Mouse (Mus musculus) urinary bladder, postnatal 10 days (tissue): Measurements from ENCODE around the gene Klhl42.
A peak's percentile ranks its signal among the peaks of the same experiment; 100 is the strongest.

ENCODE experiments used
- DNase-seq: peaks from one replicate; pipeline ENCODE4 v3.0.0; 2022; ENCODE audit warnings: low spot score

The Klhl42 gene

DNA sequence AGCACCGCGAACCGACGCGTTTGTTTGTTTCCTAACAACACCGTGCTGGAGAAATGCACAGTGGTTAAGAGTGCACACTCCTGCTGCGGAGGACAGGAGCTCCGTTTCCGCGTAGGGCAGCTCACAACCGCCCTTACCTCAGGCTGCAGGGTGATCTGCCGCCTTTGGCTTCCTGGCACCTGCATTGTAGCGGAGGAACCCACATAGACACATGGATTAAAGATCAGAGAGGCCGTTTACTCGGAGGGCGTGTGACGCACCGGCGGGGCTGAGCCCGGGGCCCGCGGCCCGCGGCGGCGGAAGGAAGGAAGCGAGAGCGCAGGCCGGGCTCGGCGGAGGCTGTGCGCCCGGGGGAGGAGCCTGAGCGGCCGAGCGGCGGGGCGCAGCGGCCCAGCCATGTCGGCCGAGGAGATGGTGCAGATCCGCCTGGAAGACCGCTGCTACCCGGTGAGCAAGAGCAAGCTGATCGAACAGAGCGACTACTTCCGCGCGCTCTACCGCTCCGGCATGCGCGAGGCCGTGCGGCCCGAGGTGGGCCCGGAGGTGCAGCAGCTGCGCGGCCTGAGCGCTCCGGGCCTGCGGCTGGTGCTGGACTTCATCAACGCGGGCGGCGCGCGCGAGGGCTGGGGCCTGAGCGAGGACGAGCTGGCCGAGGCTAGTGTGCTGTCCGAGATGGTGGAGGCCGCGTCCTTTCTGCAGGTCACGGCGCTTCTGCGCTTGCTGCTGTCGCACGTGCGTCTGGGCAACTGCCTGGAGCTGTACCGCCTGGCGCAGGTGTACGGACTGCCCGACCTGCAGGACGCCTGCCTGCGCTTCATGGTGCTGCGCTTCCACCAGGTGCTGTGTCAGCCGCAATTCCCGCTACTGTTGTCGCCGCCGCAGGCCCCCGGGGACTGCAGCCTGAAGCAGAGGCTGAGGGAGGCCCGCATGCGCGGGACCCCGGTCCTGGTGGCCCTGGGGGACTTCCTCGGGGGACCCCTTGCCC, at the start of gene Klhl42:
Gene Klhl42 (plus strand): TSS at position 244 of the 985 bp plus-strand sequence.
- DNase-seq, result no peak

DNA sequence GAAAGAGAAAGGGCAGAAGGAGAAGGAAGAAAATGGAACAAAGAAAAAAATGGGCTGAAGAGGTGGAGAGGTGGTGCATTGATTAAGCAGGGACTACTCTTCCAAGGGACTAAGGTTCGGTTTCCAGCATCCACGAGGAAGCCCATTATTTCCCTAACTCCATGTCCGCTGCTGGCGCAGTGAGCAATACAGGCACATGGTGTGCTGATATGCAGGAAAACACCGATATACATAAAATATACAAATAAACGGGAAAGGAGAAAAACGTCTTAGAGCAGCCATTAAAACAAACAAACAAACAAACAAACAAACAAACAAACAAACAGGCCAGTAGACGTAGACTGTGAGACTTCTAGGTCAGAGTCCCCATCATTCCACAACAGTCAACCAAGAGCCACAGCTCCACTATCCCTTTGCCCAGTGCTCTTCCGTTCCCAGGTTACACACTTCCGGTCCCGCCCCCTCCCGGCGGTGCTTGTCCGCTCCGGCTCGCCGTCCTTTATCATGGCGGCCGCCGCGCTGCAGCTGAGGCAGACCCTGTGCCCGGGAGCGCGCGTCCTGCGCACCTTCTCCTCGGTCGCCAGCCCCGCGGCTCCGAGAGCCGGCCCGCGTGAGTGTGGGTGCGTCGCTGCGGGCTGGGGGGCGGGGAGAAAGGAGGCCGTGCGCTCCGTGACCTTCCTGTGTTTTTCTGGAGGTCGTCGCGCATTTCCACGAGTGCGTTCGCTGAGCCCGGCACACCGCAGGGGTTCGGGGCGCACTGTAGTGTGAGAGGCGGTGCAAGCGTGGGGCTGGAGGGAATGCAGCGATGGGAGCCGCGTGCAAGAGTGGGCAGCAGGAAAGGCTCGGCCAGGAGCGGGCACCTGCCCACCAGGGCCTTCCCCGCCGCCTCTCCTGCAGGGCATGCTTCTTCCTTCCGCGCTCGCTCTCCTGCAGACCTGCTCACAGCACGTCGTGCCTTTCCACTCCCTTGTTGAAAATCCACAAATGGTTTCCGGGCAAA, 48.6 kb upstream of the Klhl42 start, which contains the start of gene Mrps35:
Gene Mrps35 (plus strand): TSS at position 474 of the 1,000 bp plus-strand sequence.
- peak; percentile 54 for DNase-seq

GRCm38 (mm10) chr6:147043633-147044032, 47.5 kb upstream of the Klhl42 start:
- DNase-seq, result no peak

- DNase-seq, result no peak
These were observed 41.9 kb upstream of the Klhl42 start for GRCm38 (mm10) chr6:147049239-147049805.

GRCm38 (mm10) chr6:147051666-147052065, 39.5 kb upstream of the Klhl42 start:
- no peak for DNase-seq

GRCm38 (mm10) chr6:147052440-147052839, 38.7 kb upstream of the Klhl42 start:
- DNase-seq, result no peak

- DNase-seq, result no peak
These were observed 37.2 kb upstream of the Klhl42 start for GRCm38 (mm10) chr6:147053785-147054646.

GRCm38 (mm10) chr6:147055374-147055977, 35.7 kb upstream of the Klhl42 start:
- DNase-seq, result no peak

DNA sequence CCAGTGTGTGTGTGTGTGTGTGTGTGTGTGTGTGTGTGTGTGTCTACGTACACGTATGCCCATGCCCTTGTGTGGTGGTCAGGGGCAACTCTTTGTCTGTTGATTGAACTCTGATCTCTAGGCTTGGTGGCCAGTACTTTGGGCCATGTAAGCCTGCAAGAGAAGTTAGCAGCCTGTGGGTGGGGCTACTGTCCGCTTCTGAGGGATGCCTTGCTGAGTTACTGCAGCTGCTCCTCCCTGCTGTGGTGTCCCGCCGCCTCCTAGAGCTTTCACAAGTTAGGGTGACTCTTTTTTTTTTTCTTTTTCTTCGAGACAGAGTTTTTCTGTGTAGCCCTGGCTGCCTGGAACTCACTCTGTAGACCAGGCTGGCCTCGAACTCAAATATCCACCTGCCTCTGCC, 31.9 kb upstream of the Klhl42 start:
- DNase-seq, result no peak

DNA sequence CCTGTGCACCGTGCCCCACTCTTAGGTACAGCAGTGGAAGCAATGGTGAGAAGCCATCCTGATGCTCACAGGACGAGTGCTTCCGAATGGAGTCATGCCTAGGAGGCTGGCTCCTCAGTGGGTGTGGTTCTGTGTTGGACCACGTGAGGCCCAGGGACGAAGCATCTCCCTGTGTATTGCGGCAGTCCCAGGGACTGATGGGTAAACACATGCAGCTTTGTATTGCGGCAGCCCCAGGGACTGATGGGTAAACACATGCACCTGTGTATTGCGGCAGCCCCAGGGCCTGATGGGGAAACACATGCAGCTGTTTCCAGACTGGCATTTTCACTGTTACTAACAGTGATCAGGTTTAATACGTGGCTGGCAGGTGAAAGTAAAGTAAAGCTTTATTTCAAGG, 29.5 kb upstream of the Klhl42 start:
- no peak for DNase-seq

DNA sequence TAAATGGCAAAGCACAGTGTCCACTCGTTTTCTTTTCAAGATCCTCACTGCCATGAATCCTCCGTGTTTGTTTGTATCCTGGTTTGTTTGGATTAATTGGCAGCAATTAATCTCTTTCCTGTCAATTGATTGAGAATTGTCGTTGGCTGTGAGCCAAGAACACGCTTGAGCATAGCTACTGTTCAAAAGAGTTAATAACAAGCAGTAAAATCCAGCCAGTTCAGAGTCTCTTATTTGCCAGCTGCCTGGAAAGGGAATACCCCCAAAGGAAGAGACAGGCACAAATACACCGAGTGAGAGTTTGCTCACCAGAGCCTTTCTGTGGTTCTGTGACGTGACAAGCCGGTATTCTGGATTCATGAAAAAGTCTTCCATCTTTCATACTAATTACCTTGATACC, 29.1 kb upstream of the Klhl42 start:
- no peak for DNase-seq

DNA sequence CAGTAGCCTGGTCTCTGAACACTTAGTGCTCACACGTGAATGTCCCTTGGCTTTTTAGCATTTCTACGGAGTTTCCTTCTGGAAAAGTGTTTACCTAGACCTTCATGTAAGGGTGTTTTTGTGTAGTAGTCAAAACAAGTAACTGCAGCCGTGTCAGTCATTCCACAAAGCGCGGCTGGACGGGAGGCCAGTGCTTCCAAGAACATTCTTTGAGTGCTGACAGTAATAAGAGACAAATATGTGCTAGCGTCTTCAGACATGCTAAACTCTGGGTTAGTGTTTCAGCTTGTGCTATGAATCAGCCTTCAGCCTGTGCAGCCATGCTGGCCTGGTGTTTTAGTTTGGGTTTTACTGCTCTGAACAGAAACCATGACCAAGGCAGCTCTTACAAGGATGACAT, 28.5 kb upstream of the Klhl42 start:
- no peak for DNase-seq

GRCm38 (mm10) chr6:147064226-147064943, 26.8 kb upstream of the Klhl42 start:
- no peak for DNase-seq

GRCm38 (mm10) chr6:147064944-147065261, 26.3 kb upstream of the Klhl42 start:
- DNase-seq, result no peak

GRCm38 (mm10) chr6:147075808-147076387, 15.3 kb upstream of the Klhl42 start:
- no peak for DNase-seq

- DNase-seq, result no peak
These were observed 14.3 kb upstream of the Klhl42 start for GRCm38 (mm10) chr6:147076878-147077277.

DNA sequence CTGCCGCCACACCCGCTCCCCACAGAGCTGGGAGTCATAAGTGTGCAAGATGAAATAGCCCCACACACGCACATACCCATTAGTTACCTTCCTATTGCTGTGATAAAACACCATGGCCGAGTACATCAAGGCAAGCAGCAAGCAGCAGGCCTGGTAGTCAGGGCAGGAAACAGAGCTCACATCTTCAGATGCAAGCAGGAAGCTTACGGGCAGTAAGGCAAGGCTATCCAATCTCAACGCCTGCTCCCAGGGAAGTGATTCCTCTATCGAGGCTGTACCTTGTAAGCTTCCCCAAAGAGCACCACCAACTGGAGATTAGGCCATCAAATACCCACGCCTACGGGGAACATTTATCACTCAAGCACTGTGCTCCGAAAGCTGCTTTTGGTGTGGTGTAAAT, 11.3 kb upstream of the Klhl42 start:
- DNase-seq, result no peak

DNA sequence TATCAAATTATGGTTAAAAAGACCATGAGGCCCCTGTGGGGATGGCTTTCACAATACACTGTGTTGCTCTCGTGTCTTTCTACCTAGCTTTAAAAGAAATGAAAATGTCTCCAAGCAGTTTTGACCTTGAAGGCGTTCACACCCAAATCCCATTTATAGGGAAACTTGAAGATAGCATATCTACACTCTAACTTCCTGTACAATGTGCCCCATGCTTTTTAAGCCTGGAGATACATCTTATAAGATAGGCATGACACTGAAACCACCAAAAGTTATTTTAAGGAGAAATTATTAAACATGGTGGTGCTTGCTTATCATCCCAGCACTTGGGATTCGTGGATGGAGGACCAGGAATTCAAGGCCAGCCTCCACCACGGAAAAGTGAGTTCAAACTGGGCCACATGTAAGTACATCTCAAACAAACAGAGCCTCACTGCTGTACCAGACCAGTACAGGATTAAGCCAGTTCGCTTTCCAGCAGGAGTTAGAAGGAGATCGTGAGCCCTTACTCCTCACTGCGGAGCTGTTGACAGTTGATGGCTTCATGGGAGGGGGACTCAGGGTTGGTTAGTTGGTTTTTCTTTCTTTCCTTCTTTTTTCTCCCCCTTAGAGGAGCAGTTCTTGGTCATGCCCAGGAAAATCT, 5.7 kb upstream of the Klhl42 start:
- DNase-seq, result no peak

- no peak for DNase-seq
These were observed 4.5 kb upstream of the Klhl42 start, which contains the start of gene Mansc4 for GRCm38 (mm10) chr6:147086594-147087225. Mansc4 (minus strand) TSS chr6:147087032.
